Mouse (Mus musculus) urinary bladder, postnatal 36 days (tissue): ENCODE results near the gene Fabp3.

Experiments used
- DNase-seq, 2 experiments: peaks; one replicate each; pipeline ENCODE4 v3.0.0; 2022; ENCODE audit warnings: low spot score in 2 of 2, mixed read lengths in 1 of 2

Fabp3 gene

GRCm38 (mm10) chr4:130308231-130309081, at the start of gene Fabp3, which contains the start of gene Gm10570:
TSS of gene Fabp3 (plus strand) at chr4:130308595.
TSS of gene Gm10570 (minus strand) at chr4:130308674.
- peak in 1 of 2 experiments; percentile 14 for DNase-seq

GRCm38 (mm10) chr4:130260406-130260805, 48.0 kb upstream of the Fabp3 start:
- DNase-seq: no peak

- DNase-seq: no peak
These were observed 44.3 kb upstream of the Fabp3 start for GRCm38 (mm10) chr4:130264131-130264530.

GRCm38 (mm10) chr4:130264698-130265349, 43.6 kb upstream of the Fabp3 start:
- peak; percentile 56 to 59 for DNase-seq

GRCm38 (mm10) chr4:130266601-130267000, 41.8 kb upstream of the Fabp3 start:
- peak in 1 of 2 experiments; percentile 6 for DNase-seq

GRCm38 (mm10) chr4:130267069-130267468, 41.3 kb upstream of the Fabp3 start:
- peak; percentile 15 to 31 for DNase-seq

GRCm38 (mm10) chr4:130268736-130269135, 39.7 kb upstream of the Fabp3 start:
- DNase-seq: peak; percentile 28 to 38

- DNase-seq: no peak
These were observed 38.3 kb upstream of the Fabp3 start for GRCm38 (mm10) chr4:130270089-130270488.

GRCm38 (mm10) chr4:130270611-130271347, 37.6 kb upstream of the Fabp3 start:
- DNase-seq: no peak

- DNase-seq: peak; percentile 39 to 49
These were observed 34.6 kb upstream of the Fabp3 start for GRCm38 (mm10) chr4:130273698-130274345.

GRCm38 (mm10) chr4:130274346-130275015, 33.9 kb upstream of the Fabp3 start:
- peak in 1 of 2 experiments; percentile 10 for DNase-seq

GRCm38 (mm10) chr4:130275016-130275822, 33.2 kb upstream of the Fabp3 start:
- peak; percentile 36 to 46 for DNase-seq

GRCm38 (mm10) chr4:130275823-130276105, 32.6 kb upstream of the Fabp3 start:
- no peak for DNase-seq

- peak; percentile 44 to 50 for DNase-seq
These were observed 31.7 kb upstream of the Fabp3 start for GRCm38 (mm10) chr4:130276573-130277176.

GRCm38 (mm10) chr4:130279105-130279504, 29.3 kb upstream of the Fabp3 start, which contains the start of gene Serinc2:
TSS of gene Serinc2 (minus strand) at chr4:130279205.
- no peak for DNase-seq

- DNase-seq: no peak
These were observed 25.5 kb upstream of the Fabp3 start for GRCm38 (mm10) chr4:130282856-130283255.

- DNase-seq: no peak
These were observed 24.6 kb upstream of the Fabp3 start for GRCm38 (mm10) chr4:130283826-130284225.

- DNase-seq: no peak
These were observed 21.9 kb upstream of the Fabp3 start for GRCm38 (mm10) chr4:130286531-130286930.

GRCm38 (mm10) chr4:130289824-130290223, 18.6 kb upstream of the Fabp3 start:
- no peak for DNase-seq

- peak; percentile 69 for DNase-seq
These were observed 16.1 kb upstream of the Fabp3 start for GRCm38 (mm10) chr4:130292271-130292670.
